Mouse (Mus musculus) B cell, adult 2 months (primary cell): ENCODE data around the gene Sav1.
A peak's percentile ranks its signal among the peaks of the same experiment; 100 is the strongest.

Experiments
- DNase-seq, 2 experiments: peaks; one replicate each; pipeline ENCODE4 v3.0.0; 2022

The Sav1 gene

DNA sequence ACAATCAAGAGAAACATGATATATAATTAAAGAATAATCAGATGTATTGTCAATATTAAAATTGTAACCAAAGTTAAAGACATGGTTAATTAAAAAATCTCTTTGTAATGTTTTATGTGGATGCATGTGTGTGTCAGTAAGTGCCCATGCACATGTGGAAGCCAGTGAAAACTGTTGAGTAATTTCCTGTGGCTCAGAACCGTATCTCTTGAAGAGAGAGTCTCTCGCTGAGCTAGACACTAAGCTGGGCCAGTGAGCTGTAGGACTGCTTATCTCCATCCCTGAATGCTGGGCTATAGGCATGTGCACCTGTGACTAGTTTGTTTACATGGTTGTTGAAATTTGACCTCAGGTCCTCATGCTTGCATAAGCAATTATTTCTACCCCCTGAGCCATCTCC, 29.4 kb downstream of the Sav1 start:
- DNase-seq: no peak

GRCm38 (mm10) chr12:69947502-69947901, 39.3 kb downstream of the Sav1 start:
- no peak for DNase-seq

DNA sequence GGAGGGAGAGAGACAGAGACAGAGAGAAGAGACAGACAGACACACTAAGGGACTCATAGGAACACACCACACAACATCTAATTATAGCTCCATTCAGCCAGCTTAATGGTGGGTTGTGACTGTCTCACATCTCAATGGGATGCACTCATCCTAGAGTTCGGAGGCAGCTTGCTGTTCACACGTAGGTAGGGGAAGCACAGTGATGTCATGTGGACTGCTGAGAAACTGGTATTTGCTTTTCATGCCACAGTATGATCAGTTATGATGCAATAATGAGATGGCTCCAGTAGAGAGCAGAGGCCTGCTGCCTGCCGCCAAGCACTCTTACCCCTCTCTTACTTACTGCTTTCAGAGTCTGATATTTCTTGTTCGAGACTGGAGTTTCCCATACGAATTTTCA, 40.9 kb downstream of the Sav1 start:
- no peak for DNase-seq

DNA sequence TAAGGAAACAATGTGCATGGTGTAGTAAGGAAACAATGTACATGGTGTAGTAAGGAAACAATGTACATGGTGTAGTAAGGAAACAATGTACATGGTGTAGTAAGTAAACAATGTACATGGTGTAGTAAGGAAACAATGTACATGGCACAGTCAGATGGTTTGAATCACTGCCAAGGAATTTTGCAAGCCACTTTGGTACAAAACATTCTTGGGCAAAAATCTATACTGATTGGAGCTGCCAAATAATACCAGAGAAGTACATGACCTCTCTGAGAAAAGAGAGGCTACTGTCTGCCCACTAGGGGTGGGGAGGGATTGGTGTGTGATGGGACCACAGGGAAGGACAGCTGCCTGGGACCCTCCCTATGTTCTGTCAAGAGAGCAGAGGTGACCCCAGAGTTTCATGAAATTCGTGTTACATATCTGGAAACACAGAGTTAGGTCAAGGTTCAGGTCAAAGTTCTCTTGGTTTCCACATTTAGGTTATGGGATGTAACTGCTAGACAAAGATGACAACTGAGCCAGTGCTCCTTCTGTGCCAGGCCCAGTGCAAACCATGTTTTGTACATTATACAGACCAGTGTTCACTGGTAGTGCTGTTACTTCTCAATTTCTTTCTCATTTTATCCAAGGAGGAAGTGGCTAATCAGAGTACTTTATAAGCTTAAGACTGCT, 45.0 kb downstream of the Sav1 start:
- DNase-seq: no peak

- peak; percentile 48 to 55 for DNase-seq
Measured at GRCm38 (mm10) chr12:69939291-69939690, 47.5 kb downstream of the Sav1 start.

DNA sequence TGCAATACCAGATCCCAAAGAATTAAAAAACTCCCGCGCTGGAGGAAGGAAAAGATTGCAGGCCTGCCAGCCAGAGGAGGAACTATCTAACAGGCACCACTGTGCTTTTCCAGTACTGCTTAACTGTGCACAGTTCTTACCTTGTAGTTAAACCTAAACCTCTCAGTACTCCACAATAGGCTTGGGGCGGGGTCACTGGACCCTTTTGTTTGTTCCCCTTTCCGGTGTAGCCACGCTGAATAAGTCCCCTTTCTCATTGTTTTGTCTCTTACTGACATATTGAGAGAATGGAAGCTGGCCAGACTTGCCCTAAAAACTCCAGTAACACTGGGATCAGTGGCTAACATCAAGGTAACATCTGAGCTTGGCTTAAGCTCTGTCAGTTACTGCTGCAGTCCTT, 49.1 kb downstream of the Sav1 start:
- no peak for DNase-seq

DNA sequence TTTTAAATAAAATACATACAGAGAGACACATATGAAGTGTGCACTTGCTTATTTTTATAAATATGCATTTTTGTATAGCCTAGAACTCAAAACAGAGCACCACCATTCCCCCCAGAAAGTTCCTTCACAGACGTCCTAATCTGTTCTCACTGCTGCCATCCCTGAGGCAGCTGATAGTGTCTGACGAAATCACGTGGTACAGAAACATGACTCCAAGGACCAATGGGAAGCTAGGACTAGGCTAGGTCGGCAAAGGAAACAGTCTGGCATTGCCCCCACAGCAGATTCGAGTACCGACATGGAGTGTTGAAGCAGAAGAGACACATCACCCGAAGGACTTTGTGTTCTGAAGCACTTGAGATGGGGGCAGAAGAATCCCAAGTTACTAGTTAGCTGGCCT, 60.1 kb downstream of the Sav1 start:
- DNase-seq: no peak

DNA sequence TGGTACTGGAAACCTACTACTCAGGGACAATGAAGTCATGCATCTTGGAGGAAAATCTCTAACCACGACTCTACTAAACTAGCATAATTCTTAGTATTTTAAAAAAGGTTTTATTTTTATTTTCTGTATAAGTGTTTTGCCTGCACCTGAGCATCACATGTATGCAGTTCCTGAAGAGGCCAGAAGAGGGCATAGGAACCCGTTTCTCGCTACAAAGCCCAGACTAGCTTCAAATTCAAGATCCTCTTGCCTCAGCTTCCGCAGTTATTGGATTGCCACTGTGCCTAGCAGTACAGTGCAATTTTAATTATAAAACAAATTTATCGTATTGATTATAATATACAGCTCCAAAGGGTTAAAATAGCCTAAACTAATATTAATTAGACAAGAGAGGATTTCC, 62.8 kb downstream of the Sav1 start:
- peak; percentile 52 to 61 for DNase-seq

- no peak for DNase-seq
Measured at GRCm38 (mm10) chr12:69923603-69924002, 63.2 kb downstream of the Sav1 start.

GRCm38 (mm10) chr12:69923128-69923527, 63.7 kb downstream of the Sav1 start:
- DNase-seq: no peak

DNA sequence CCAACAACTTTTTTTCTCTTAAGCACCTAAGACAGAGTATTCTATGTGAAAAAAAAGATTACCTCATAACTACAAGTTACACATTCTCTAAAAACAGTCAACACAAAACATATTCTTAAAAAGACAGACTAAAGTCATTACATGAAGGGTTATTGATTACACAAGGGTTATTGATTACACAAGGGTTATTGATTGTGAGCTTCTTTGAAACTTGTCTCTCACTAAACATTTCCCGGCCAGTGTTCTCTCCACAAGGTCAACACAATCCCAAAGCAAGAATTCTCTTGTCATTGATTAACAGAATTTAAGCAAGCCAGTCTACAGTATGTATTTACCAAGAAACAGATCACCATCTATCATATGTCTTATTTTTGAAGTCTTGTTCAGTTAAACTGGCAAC, 64.7 kb downstream of the Sav1 start:
- DNase-seq: no peak

DNA sequence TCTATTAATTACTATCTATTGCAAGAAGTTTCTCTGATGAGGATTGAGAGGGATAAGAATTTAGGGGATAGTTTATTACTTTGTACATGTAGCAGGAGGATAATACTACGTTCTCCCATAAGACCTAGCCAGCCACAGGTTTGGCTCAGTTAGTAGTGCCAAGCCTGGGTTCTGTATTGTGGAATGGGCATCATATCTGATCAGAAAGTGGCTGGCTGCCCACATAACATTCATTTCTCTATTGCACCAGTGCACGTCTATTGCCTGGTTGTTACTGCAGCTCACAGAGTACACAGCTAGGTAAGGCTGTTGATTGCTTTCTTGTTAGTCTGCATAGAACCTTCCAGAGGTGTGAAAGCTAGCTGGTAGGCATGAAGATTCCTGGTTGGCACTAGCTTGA, 68.9 kb downstream of the Sav1 start:
- DNase-seq: no peak
